Mouse (Mus musculus): ENCODE measurements around the gene Rc3h1. TPM values are rescaled to one million over a fixed set of nuclear protein-coding genes. Genes with fewer than 3 reads are reported as not detected.
A peak's percentile ranks its signal among the peaks of the same experiment; 100 is the strongest.
"Not testable (repeated sequence)": the region's sequence is repeated elsewhere in the genome, so short reads cannot be mapped to it uniquely, and the experiment has no call there.

Gene Rc3h1
- polyA plus RNA-seq (2012; rRNA removed), result 12.4 and 14.3 TPM in 2 replicates

- DNase-seq (ENCODE audit: low read depth in 1 of 2, low spot score in 2 of 2), result peak; percentile 89 to 97
- WGBS, result under 1% methylated on average over 45 of the region's 45 CpGs
- H3K4me1 ChIP-seq (ENCODE audit: control insufficient read depth, insufficient read depth, insufficient read length), result no peaks in the 10 kb centered on the region; the same call in 1 of the 2 replicates
- H3K27me3 ChIP-seq (ENCODE audit: control insufficient read depth, insufficient read depth, low read length), result no peaks in the 10 kb centered on the region
- peak; percentile 94 for TF ChIP-seq POLR2A (IDR thresholded peaks at IDR 0.05; ENCODE audit: low read depth, low read length)
- TF ChIP-seq CTCF (IDR thresholded peaks at IDR 0.05; ENCODE audit: extremely low read depth, insufficient read depth, insufficient read length, insufficient replicate concordance), result no peak
- peak within 1 kb of the TSS; percentile 91 for H3K27ac ChIP-seq (ENCODE audit: insufficient read depth, low read length)
- H3K36me3 ChIP-seq (ENCODE audit: control insufficient read depth, insufficient read depth, low read length), result no peaks in the 10 kb centered on the region
- peak within 1 kb of the TSS; percentile 98 for H3K4me3 ChIP-seq (ENCODE audit: extremely low read depth, insufficient read depth, insufficient read length)
Observed at GRCm38 (mm10) chr1:160906057-160906557, at the start of gene Rc3h1. Rc3h1 (plus strand) TSS chr1:160906418.

DNA sequence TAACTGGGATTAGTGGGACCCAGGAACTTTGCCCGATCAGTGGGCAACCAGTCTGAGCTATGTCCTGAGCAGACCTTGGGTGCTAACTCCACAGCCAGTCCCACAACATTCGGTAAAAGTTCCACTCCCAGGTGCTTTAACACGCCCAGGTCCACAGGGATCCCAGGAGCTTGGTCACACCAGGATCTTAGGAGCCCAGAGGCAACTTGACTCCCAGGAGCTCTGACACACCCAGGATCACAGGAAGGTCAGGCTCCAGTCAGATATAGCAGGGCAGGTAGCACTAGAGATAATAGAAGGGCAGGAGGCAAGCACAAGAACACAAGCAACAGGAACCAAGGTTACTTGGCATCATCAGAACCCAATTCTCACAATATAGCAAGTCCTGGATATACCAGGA is 48.1 kb upstream of the Rc3h1 start:
- Histone ChIP-seq H3K36me3 (ENCODE audit: control insufficient read depth, insufficient read depth, low read length) (no peaks in the 10 kb centered on the region), H3K27me3 (ENCODE audit: control insufficient read depth, insufficient read depth, low read length) (no peaks in the 10 kb centered on the region), H3K4me3 (ENCODE audit: extremely low read depth, insufficient read depth, insufficient read length) (no peak overlapping the region), H3K4me1 (ENCODE audit: control insufficient read depth, insufficient read depth, insufficient read length) (no peaks in the 10 kb centered on the region), H3K27ac (ENCODE audit: insufficient read depth, low read length) (no peak overlapping the region)
- WGBS, result 92% methylated on average over 3 of the region's 3 CpGs
- DNase-seq (ENCODE audit: low read depth in 1 of 2, low spot score in 2 of 2), result no peak
- no peak for TF ChIP-seq POLR2A (IDR thresholded peaks at IDR 0.05; ENCODE audit: low read depth, low read length)
- no peak for TF ChIP-seq CTCF (IDR thresholded peaks at IDR 0.05; ENCODE audit: extremely low read depth, insufficient read depth, insufficient read length, insufficient replicate concordance)

- H3K27me3 ChIP-seq (ENCODE audit: control insufficient read depth, insufficient read depth, low read length); H3K27ac ChIP-seq (ENCODE audit: insufficient read depth, low read length); H3K36me3 ChIP-seq (ENCODE audit: control insufficient read depth, insufficient read depth, low read length); H3K4me3 ChIP-seq (ENCODE audit: extremely low read depth, insufficient read depth, insufficient read length); H3K4me1 ChIP-seq (ENCODE audit: control insufficient read depth, insufficient read depth, insufficient read length); DNase-seq (ENCODE audit: low read depth in 1 of 2, low spot score in 2 of 2): not testable (repeated sequence)
Observed at GRCm38 (mm10) chr1:160859874-160860273, 46.3 kb upstream of the Rc3h1 start.

DNA sequence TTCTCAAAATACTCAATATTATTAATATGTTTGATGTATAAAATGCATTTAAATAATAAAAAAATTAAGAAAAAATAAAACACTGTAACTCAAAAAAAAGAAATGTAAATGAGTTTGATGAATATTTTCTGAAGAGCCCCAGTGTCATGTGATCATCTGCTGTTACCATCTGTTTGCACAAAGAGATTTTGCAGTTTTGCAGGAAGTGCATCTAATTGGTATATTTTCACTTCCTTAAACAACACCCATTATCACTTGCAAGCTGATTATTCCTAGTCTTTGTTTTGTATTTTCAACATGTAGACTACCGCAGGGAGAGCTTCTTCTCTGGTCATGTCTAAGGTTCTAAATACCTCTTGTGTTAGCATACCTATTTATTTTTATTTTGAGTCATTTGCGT is 45.1 kb upstream of the Rc3h1 start:
- Histone ChIP-seq H3K27ac (ENCODE audit: insufficient read depth, low read length) (no peak overlapping the region), H3K4me1 (ENCODE audit: control insufficient read depth, insufficient read depth, insufficient read length) (no peaks in the 10 kb centered on the region), H3K4me3 (ENCODE audit: extremely low read depth, insufficient read depth, insufficient read length) (no peak overlapping the region), H3K36me3 (ENCODE audit: control insufficient read depth, insufficient read depth, low read length) (no peaks in the 10 kb centered on the region), H3K27me3 (ENCODE audit: control insufficient read depth, insufficient read depth, low read length) (no peaks in the 10 kb centered on the region)
- peak in 1 of 2 experiments; percentile 46 for DNase-seq (ENCODE audit: low read depth in 1 of 2, low spot score in 2 of 2)
- TF ChIP-seq CTCF (IDR thresholded peaks at IDR 0.05; ENCODE audit: extremely low read depth, insufficient read depth, insufficient read length, insufficient replicate concordance) (no peak), POLR2A (IDR thresholded peaks at IDR 0.05; ENCODE audit: low read depth, low read length) (no peak)
- WGBS, result 60% methylated on average over 2 of the region's 2 CpGs

DNA sequence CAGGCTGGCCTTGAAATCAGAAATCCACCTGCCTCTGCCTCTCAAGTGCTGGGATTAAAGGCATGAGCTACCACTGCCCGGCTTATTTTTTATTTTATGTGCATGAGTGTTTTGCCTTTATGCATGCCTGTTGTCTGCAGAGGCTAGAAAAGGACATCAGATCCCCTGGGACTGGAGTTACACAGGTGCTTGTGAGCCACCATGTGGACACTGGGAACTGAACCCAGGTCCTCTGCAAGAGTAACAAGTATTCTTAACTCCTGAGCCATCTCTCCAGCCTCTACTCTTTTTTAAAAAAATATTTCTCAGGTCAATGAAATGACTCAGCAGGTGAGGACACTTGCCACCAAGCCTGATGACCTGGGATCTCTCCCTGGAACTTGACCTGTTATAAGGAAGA is 44.6 kb upstream of the Rc3h1 start:
- H3K4me3 ChIP-seq (ENCODE audit: extremely low read depth, insufficient read depth, insufficient read length), result no peak overlapping the region
- H3K36me3 ChIP-seq (ENCODE audit: control insufficient read depth, insufficient read depth, low read length), result no peaks in the 10 kb centered on the region
- no peaks in the 10 kb centered on the region for H3K4me1 ChIP-seq (ENCODE audit: control insufficient read depth, insufficient read depth, insufficient read length)
- no peaks in the 10 kb centered on the region for H3K27me3 ChIP-seq (ENCODE audit: control insufficient read depth, insufficient read depth, low read length)
- H3K27ac ChIP-seq (ENCODE audit: insufficient read depth, low read length), result no peak overlapping the region; the same call in 1 of the 2 replicates
- DNase-seq (ENCODE audit: low read depth in 1 of 2, low spot score in 2 of 2), result no peak
- 79% methylated on average over 1 of the region's 1 CpGs for WGBS
- TF ChIP-seq CTCF (IDR thresholded peaks at IDR 0.05; ENCODE audit: extremely low read depth, insufficient read depth, insufficient read length, insufficient replicate concordance) (no peak), POLR2A (IDR thresholded peaks at IDR 0.05; ENCODE audit: low read depth, low read length) (no peak)

GRCm38 (mm10) chr1:160863027-160863426 is 43.2 kb upstream of the Rc3h1 start:
- no peak overlapping the region for H3K4me3 ChIP-seq (ENCODE audit: extremely low read depth, insufficient read depth, insufficient read length)
- 40% methylated on average over 4 of the region's 4 CpGs for WGBS
- H3K27me3 ChIP-seq (ENCODE audit: control insufficient read depth, insufficient read depth, low read length), result no peaks in the 10 kb centered on the region
- peak; percentile 28 to 44 for DNase-seq (ENCODE audit: low read depth in 1 of 2, low spot score in 2 of 2)
- H3K27ac ChIP-seq (ENCODE audit: insufficient read depth, low read length), result no peak overlapping the region
- H3K4me1 ChIP-seq (ENCODE audit: control insufficient read depth, insufficient read depth, insufficient read length), result no peaks in the 10 kb centered on the region
- TF ChIP-seq CTCF (IDR thresholded peaks at IDR 0.05; ENCODE audit: extremely low read depth, insufficient read depth, insufficient read length, insufficient replicate concordance) (peak; percentile 39; the same call in 1 of the 2 replicates), POLR2A (IDR thresholded peaks at IDR 0.05; ENCODE audit: low read depth, low read length) (no peak)
- no peaks in the 10 kb centered on the region for H3K36me3 ChIP-seq (ENCODE audit: control insufficient read depth, insufficient read depth, low read length)

GRCm38 (mm10) chr1:160874757-160875156 is 31.5 kb upstream of the Rc3h1 start:
- no peaks in the 10 kb centered on the region for H3K4me1 ChIP-seq (ENCODE audit: control insufficient read depth, insufficient read depth, insufficient read length)
- no peaks in the 10 kb centered on the region for H3K27me3 ChIP-seq (ENCODE audit: control insufficient read depth, insufficient read depth, low read length)
- H3K4me3 ChIP-seq (ENCODE audit: extremely low read depth, insufficient read depth, insufficient read length), result no peak overlapping the region
- H3K36me3 ChIP-seq (ENCODE audit: control insufficient read depth, insufficient read depth, low read length), result no peaks in the 10 kb centered on the region
- DNase-seq (ENCODE audit: low read depth in 1 of 2, low spot score in 2 of 2), result no peak
- no peak overlapping the region for H3K27ac ChIP-seq (ENCODE audit: insufficient read depth, low read length)
- 67% methylated on average over 1 of the region's 1 CpGs for WGBS
- TF ChIP-seq POLR2A (IDR thresholded peaks at IDR 0.05; ENCODE audit: low read depth, low read length), result no peak
- no peak for TF ChIP-seq CTCF (IDR thresholded peaks at IDR 0.05; ENCODE audit: extremely low read depth, insufficient read depth, insufficient read length, insufficient replicate concordance)

All from spleen, adult 2 months (tissue).